Mouse (Mus musculus): ENCODE measurements around the gene Spen.
"Not testable (repeated sequence)": the region's sequence is repeated elsewhere in the genome, so short reads cannot be mapped to it uniquely, and the experiment has no call there.

The Spen gene

GRCm38 (mm10) chr4:141538408-141539212, at the start of gene Spen:
Gene Spen (minus strand): TSS chr4:141538597.
- peak; percentile 88 to 92 for DNase-seq (ENCODE audit: low spot score in 2 of 2)

- DNase-seq (ENCODE audit: low spot score in 2 of 2): no peak
These were observed 45.5 kb upstream of the Spen start for GRCm38 (mm10) chr4:141583919-141584318.

DNA sequence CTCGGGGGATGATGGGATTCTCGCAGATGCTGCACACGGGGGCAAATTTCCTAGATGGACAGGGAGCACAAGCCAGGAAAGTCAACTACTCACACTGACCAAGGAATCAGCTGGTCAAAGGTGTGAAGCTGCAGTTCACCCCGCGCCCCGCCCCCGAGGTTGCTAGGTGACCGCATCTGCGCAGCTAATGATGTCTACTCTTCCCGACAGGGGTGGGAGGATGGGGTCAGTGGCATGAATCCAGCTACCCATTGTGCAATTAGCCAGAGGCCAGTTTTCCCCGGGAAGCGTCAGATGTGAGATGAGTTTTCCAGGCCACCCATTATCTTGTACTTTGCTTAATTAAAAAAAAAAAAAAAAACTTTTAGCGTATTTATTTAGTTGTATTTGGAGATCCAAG, 42.7 kb upstream of the Spen start:
- no peak for DNase-seq (ENCODE audit: low spot score in 2 of 2)

DNA sequence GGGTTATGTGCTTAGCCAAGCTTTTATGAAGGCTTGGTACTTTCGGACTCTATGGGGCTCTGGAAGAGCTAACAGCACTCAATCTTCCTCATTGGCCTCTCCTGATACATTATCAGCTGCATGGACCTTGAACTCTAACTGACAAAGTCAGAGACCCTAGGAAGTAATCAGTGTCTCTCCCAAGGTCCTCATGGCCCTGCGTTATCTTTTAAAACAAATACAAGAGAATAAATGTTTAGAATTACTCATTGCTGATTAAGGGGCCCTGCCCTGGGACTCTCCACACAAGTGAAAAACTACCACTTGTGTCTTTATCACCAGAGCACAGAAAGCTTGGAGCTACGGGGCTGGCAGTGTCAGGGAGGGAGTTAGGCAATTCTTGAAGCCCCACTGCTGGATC, 40.4 kb upstream of the Spen start:
- no peak for DNase-seq (ENCODE audit: low spot score in 2 of 2)

- DNase-seq (ENCODE audit: low spot score in 2 of 2): no peak
These were observed 38.5 kb upstream of the Spen start for GRCm38 (mm10) chr4:141576877-141577276.

GRCm38 (mm10) chr4:141576404-141576803, 38.0 kb upstream of the Spen start:
- no peak for DNase-seq (ENCODE audit: low spot score in 2 of 2)

DNA sequence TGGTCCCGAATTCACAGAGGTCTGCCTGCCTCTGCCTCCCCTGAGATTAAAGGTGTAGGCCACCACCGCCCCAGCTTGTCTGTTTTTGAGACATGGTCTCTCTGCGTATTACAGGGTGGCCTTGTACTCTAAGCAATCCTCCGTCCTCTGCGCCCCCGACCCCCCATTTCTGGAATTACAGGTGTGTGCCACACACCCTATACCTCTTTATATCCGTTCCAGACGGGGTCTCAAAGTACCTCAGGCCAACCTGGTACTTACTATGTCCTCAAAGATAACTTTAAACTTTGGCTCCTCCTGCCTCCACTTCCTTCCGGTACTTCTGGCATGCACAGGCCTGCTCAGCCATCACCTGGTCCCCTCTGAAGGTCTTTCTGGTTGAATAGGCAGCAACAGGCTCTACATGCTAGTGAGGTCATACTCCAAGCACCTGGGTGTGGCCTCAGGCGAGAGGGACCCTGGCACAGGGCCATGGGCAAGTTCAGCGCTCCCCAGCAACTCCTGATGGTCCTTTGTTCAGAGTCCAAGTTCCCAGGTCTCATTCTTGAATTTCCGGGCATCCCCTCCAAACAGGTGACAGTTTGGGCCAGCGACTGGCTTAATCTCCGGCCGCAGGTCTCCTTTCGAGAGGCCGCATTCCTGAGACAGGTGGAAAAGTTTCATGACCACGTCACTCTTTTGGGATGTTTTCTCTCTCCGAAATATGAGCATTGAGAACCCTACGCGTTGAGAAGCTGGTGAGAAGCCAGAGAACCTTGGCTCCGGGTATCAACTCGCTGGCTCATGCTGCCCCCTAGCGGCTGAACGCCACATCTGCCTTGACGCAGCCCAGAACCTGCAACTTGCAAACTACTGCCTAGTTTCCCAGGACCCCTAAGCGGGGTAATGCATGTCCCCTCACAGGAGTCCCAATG, 36.6 kb upstream of the Spen start:
- DNase-seq (ENCODE audit: low spot score in 2 of 2): peak; percentile 64 to 93

DNA sequence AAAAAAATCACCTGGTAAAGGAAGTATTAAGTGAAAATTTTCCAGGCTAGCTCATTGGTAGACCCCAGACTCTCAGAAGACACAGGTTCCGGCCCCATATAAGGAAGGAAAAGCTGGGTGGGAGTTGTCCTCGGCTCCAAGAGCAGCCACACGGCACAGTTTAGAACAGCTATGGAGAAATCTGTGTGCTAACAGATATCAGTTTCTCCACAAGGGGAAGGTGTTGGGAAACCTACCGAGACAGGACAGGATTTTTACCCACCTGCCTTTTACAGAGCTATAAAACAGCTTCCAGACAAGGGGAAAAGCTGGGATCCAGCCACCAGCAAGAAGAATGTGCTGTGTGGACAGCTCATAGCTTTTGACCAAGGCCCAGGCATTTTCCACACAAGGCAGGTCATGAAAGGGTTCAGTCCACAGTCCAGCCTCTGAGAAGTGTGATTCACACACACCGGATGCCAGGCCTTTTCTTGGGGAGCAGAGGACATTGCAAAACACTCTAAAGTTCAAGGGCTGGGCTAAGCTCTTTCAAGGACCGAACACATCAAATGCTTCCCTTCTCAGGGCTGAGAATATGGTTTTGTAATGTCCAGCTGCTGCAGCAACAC, 35.1 kb upstream of the Spen start:
- no peak for DNase-seq (ENCODE audit: low spot score in 2 of 2)

DNA sequence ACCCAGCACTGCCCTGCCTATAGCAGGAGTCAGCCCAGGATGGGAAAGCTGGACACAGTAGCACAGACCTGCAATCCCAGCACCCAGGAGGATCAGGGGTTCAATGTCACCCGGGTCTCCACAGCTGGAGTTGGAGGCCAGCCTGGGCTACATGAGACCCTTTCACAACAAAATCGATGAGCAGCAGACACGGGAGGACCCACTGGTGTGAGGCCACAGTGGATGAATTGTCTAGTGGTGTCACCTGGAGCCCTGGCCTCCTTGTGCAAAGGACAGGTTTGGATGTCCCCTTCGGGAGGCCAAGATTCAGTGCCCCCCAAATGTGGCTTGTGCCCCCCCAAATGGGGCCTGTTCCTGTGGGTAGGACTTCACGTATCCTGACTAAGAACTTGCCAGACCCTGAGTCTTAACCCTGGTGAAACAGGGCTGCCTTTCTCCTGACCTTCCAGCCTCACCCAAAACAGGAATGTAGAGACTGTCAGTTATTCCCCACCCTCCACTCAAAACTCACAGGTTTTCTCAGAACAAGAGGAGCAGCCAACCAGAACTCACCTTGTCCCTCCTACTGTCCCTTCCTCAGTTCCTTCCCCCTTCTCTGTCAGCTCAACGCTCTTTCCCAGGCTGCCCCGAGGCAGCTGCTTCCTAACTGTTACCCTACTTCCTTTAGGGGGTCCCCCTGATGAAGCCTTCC, 34.4 kb upstream of the Spen start:
- DNase-seq (ENCODE audit: low spot score in 2 of 2): no peak

DNA sequence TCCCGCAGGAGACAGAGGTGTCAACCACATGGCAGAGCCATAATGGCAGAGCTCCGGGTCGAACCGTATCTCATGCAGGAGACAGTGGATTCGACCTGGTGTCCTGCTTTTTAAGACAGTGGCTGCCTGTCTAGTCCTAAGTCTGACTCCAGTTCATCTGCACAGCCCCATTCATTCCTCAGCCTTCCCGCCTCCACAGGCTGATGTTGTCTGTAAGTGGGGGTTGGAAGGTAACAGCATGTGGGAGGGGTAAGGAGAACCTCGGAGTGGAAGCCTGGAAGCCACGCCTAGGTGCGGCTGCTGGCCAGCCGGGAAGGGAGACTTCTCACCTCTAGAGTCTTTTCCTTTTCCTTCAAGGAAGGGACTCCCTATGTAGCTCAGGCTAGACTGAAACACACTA, 33.5 kb upstream of the Spen start:
- no peak for DNase-seq (ENCODE audit: low spot score in 2 of 2)

DNA sequence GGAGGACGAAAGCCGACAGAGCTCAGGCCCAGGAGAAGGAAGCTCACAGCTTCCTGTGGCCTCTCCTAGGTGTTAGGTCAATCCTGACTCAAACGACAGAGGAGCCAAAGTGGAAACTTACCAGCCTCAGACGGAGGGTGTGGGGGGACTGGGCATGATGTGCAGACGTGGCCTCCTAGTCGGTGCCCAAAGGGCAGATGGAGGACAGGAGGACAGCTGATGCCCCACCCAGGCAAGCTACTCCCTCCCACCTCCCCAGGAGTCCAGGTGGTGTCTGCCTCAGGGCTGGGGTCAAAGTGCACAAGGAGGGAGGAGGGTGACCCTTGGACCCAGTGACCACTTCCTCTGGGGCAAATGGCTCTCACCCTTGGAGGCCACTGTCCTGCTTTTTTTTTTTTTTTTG, 32.9 kb upstream of the Spen start:
- DNase-seq (ENCODE audit: low spot score in 2 of 2): no peak

DNA sequence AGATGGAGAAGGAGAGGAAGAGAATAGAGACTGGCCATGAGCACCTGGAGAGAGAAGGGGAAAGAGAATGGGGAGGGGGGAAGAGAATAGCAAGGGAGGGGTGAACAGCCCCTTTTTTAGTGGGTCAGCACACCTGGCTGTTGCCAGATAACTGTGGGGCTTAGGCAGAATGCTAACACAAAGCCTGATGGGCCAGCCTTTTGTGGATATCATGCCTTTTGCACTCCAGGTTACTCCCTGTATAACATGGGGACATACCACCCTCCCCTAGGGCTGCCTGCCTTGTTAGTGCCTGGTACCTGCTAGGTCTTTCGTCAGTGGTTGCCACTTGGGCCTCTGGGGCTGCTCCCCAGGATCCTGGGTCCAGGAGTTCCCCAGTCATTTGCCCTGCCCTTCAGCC, 32.4 kb upstream of the Spen start:
- DNase-seq (ENCODE audit: low spot score in 2 of 2): no peak

GRCm38 (mm10) chr4:141570004-141570403, 31.6 kb upstream of the Spen start:
- DNase-seq (ENCODE audit: low spot score in 2 of 2): no peak

DNA sequence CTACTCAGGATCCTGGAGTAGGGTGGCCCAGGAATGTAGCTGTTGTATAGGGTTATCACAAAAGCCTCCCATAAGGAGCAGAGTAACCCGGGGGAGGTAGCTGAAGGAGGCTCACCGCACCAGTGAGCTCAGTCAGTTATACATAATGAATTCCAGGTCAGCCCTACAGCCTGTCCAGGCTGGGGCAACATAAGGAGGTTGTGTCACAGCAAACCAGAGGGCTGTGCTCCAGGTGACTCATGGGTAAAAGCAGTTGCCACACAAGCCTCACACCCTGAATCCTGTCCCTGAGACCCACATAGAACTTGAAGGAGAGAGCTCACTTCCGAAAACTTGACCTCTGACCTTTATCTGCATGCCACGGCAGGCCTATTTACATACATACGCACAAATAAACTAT, 30.6 kb upstream of the Spen start:
- DNase-seq (ENCODE audit: low spot score in 2 of 2): no peak

- DNase-seq (ENCODE audit: low spot score in 2 of 2): not testable (repeated sequence)
These were observed 28.8 kb upstream of the Spen start for GRCm38 (mm10) chr4:141567174-141567573.

GRCm38 (mm10) chr4:141566187-141566586, 27.8 kb upstream of the Spen start:
- DNase-seq (ENCODE audit: low spot score in 2 of 2): no peak

DNA sequence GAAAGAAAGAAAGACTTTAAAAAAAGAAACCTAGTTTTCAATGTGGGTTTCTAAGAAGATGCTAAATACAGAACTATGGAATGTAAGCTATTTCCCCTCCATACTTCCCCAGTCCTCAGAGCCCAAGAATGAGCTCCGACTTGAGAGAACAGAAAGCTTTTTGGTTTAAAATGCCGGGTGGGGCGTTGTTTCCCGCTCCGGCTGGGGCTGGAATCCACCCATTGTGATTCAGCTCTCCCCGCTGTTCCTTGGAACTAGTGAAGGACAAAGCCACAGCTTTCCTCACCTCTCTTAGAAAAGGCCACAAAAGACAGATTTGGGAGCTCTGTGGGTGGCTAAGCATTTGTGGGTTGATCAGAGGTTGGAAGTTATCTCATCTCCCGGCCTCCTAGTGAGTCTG, 26.9 kb upstream of the Spen start:
- DNase-seq (ENCODE audit: low spot score in 2 of 2): no peak

DNA sequence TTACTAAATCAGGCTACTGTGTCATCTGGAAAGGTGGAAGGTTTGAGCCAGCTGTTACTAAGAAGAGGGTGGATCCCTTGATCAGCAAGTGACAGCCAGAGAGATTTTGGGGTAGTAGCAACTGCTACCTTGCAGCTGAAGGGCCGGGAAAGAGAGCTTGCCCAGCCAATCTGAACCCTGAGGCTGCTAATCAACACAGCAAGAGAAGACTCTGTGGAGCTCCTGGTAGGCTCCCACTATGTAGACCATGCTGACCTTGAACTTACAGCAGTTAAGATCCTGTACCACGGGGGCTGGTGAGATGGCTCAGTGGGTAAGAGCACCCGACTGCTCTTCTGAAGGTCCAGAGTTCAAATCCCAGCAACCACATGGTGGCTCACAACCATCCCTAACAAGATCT, 26.3 kb upstream of the Spen start:
- no peak for DNase-seq (ENCODE audit: low spot score in 2 of 2)

GRCm38 (mm10) chr4:141564209-141564608, 25.8 kb upstream of the Spen start:
- DNase-seq (ENCODE audit: low spot score in 2 of 2): no peak

- no peak for DNase-seq (ENCODE audit: low spot score in 2 of 2)
These were observed 23.9 kb upstream of the Spen start for GRCm38 (mm10) chr4:141562281-141562680.

DNA sequence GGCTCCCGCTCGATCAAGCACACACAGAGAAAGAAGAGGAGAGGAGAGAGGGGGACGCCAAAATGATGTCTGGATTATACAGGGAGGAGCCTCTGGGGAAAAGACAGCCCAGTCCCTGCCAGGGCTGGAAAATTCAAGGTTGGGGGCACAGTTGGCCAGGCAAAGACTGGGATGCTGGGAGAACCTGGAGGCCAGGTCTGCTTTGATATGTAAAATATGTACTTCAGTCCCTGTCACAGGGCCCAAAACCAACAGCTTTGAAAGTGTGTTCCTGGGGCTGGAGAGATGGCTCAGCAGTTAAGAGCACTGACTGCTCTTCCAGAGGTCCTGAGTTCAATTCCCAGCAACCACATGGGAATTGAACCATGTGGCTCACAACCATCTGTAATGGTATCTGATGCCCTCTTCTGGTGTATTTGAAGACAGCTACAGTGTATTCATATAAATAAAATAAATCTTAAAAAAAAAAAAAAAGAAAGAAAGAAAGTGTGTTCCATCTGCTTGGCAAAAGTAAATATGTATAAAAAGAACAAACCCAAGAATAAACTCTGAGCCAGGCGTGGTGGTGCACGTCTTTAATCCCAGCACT, 23.0 kb upstream of the Spen start:
- not testable (repeated sequence) for DNase-seq (ENCODE audit: low spot score in 2 of 2)

- peak; percentile 74 to 89 for DNase-seq (ENCODE audit: low spot score in 2 of 2)
These were observed 21.5 kb upstream of the Spen start for GRCm38 (mm10) chr4:141559898-141560263.
